Mouse (Mus musculus) midbrain, embryonic 10.5 days (tissue): ENCODE results near the gene Lhx2. TPM values are rescaled to one million over a fixed set of nuclear protein-coding genes. Genes with fewer than 3 reads are reported as not detected.

ENCODE experiments used
- DNase-seq: peaks from one replicate; pipeline ENCODE4 v3.0.0-alpha.2; 2017; ENCODE audit warnings: low spot score
- H3K27ac ChIP-seq: fragments of 300-500 bp; sonication (generic); replicated peaks from 2 replicates; pipeline ENCODE4 v1.5.1; 2016; ENCODE audit warnings: mild to moderate bottlenecking
- H3K27me3 ChIP-seq: fragments of 300-500 bp; sonication (generic); 2 replicates; pipeline ENCODE4 v1.6.1; 2016; ENCODE audit warnings: low read depth, mild to moderate bottlenecking; ENCODE audit not compliant: poor library complexity, severe bottlenecking
- H3K36me3 ChIP-seq: fragments of 300-500 bp; sonication (generic); 2 replicates; pipeline ENCODE4 v1.6.1; 2016; ENCODE audit warnings: mild to moderate bottlenecking, moderate library complexity
- H3K4me1 ChIP-seq: fragments of 300-500 bp; sonication (generic); 2 replicates; pipeline ENCODE4 v1.6.1; 2016
- H3K4me3 ChIP-seq: fragments of 300-500 bp; sonication (generic); 2 replicates; pipeline ENCODE4 v1.5.1; 2016; ENCODE audit warnings: mild to moderate bottlenecking, moderate library complexity
- H3K9me3 ChIP-seq: fragments of 300-500 bp; sonication (generic); replicated peaks from 2 replicates; pipeline ENCODE4 v1.6.1; 2016; ENCODE audit warnings: mild to moderate bottlenecking
- WGBS: fragments of 180-500 bp; shearing (Covaris S2); methylation state at CpG from one replicate; pipeline ENCODE4 v1.1.7; 2016; 5-methylcytosine and 5-hydroxymethylcytosine counted together
- polyA plus RNA-seq: library from polyadenylated mRNA; unstranded; fragments of >200 nt; fragmentation: Nextera tagmentation; extraction: Ambion mirVana; gene quantifications from 2 replicates; pipeline ENCODE4 v1.2.1, GENCODE M21; 2016

Gene Lhx2
- 23.3 and 29.0 TPM in 2 replicates for polyA plus RNA-seq

- WGBS: 2% methylated on average over 88 of the region's 92 CpGs
- H3K27ac ChIP-seq: peak within 1 kb of the TSS; percentile 86
Observed at GRCm38 (mm10) chr2:38338990-38339909, at the start of gene Lhx2. Lhx2 (plus strand) TSS chr2:38339281.

GRCm38 (mm10) chr2:38291526-38291925 lies 47.6 kb upstream of the Lhx2 start:
- 89% methylated on average over 1 of the region's 1 CpGs for WGBS
- Histone ChIP-seq H3K9me3 (no peaks in the 10 kb centered on the region), H3K4me3 (no peak overlapping the region), H3K36me3 (no peaks in the 10 kb centered on the region), H3K27me3 (peaks cover 25% of the 10 kb centered on the region), H3K27ac (no peak overlapping the region), H3K4me1 (peaks cover 13% of the 10 kb centered on the region)
- DNase-seq: no peak

More at GRCm38 (mm10) chr2:38338990-38339909, at the start of gene Lhx2:
- Histone ChIP-seq H3K27me3 (peaks cover 100% of the 10 kb centered on the region), H3K9me3 (no peaks in the 10 kb centered on the region), H3K36me3 (no peaks in the 10 kb centered on the region), H3K4me1 (peaks cover 32% of the 10 kb centered on the region), H3K4me3 (peak within 1 kb of the TSS; percentile 56)
- peak; percentile 61 for DNase-seq

DNA sequence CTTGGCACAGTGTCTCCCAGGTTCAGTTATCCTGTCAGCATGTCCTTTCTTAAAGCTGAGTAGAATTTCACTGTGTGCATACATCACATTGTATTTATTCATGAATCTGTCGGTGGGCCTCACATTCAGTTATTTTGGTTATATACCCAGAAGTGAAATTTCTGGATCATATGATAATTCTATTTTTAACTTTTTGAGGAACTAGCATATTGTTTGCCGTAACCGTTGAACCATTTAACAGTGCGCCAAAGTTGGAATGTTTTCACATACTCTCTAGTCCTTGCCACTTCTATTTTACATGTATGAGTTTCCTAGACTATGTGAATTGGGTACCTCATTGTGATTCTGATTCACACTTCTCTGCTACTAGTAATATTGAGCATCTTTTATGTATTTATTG lies 43.1 kb upstream of the Lhx2 start:
- no peaks in the 10 kb centered on the region for H3K4me1 ChIP-seq
- H3K27me3 ChIP-seq: peaks cover 15% of the 10 kb centered on the region
- no peak overlapping the region for H3K27ac ChIP-seq
- no peak for DNase-seq
- WGBS: 93% methylated on average over 4 of the region's 4 CpGs
- no peak overlapping the region for H3K4me3 ChIP-seq
- H3K9me3 ChIP-seq: no peaks in the 10 kb centered on the region
- no peaks in the 10 kb centered on the region for H3K36me3 ChIP-seq

DNA sequence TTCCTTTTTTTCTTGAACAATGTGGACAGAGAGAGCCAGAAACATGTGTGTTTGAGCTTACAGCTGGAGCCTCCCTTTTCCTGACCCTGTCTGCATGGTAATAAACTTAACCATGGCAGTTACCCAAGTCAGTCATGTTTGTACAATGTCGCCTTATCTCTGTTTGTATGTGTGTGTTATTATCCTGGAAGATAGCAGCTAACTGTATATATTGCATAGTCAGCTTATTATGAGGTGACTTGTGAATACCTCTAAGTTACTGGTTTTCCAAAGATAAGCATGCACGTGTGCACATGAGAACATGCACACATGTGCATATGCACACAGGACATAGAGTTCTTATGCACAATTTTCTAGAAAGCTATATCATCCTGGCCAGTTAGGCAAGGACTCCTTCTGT lies 38.1 kb upstream of the Lhx2 start:
- H3K27ac ChIP-seq: no peak overlapping the region
- H3K27me3 ChIP-seq: peaks cover 42% of the 10 kb centered on the region
- no peaks in the 10 kb centered on the region for H3K4me1 ChIP-seq
- no peaks in the 10 kb centered on the region for H3K36me3 ChIP-seq
- H3K4me3 ChIP-seq: no peak overlapping the region
- 93% methylated on average over 2 of the region's 2 CpGs for WGBS
- H3K9me3 ChIP-seq: no peaks in the 10 kb centered on the region
- DNase-seq: no peak

DNA sequence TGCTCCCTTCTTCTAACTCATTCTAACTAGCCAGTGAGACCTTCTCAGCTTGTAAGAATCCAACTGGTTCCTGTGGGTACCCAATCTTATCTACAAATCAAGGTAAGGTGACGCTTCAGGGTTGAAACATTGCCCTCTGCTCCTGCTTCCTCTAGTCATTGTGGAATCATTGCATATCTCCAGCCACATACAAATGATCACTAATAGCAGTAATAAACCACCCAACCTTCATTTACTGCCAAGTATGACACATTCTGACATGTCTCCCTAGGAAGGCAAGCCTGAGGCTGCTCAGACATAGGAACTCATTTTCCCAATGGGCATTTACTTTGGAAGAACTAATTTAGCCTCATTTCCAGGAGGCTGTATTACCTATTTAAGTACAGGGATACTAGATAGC lies 33.9 kb upstream of the Lhx2 start:
- Histone ChIP-seq H3K36me3 (no peaks in the 10 kb centered on the region), H3K27ac (no peak overlapping the region), H3K4me3 (no peak overlapping the region), H3K9me3 (no peaks in the 10 kb centered on the region), H3K4me1 (no peaks in the 10 kb centered on the region), H3K27me3 (peaks cover 45% of the 10 kb centered on the region)
- 91% methylated on average over 1 of the region's 1 CpGs for WGBS
- no peak for DNase-seq

GRCm38 (mm10) chr2:38312921-38313320 lies 26.2 kb upstream of the Lhx2 start:
- WGBS: 44% methylated on average over 3 of the region's 3 CpGs

DNA sequence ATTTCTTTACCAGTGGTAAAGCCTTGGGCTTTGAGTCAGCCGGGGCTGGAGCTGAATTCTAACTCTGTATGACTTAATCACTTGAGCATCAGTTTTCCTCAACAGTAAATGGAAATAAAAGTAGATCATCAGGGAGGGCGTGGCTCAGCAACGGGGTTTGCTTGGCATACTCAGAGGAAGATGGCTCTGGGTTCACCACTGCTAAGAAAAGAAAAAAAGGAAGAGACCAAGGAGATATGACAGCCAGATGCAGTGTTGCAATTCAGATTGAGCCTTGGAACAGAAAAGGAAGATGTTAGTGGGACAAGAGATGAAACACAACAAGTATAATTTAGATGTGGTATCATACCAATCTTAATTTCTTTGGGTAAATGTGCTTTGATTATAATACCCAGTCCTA lies 25.7 kb upstream of the Lhx2 start:
- Histone ChIP-seq H3K36me3 (no peaks in the 10 kb centered on the region), H3K27me3 (peaks cover 36% of the 10 kb centered on the region), H3K9me3 (no peaks in the 10 kb centered on the region), H3K4me1 (no peaks in the 10 kb centered on the region), H3K4me3 (no peak overlapping the region), H3K27ac (no peak overlapping the region)
- DNase-seq: no peak
- 50% methylated on average over 3 of the region's 3 CpGs for WGBS

More at GRCm38 (mm10) chr2:38312921-38313320, 26.2 kb upstream of the Lhx2 start:
- H3K27ac ChIP-seq: no peak overlapping the region
- H3K4me1 ChIP-seq: no peaks in the 10 kb centered on the region
- H3K4me3 ChIP-seq: no peak overlapping the region
- H3K27me3 ChIP-seq: peaks cover 36% of the 10 kb centered on the region
- no peaks in the 10 kb centered on the region for H3K36me3 ChIP-seq
- H3K9me3 ChIP-seq: no peaks in the 10 kb centered on the region
- no peak for DNase-seq

DNA sequence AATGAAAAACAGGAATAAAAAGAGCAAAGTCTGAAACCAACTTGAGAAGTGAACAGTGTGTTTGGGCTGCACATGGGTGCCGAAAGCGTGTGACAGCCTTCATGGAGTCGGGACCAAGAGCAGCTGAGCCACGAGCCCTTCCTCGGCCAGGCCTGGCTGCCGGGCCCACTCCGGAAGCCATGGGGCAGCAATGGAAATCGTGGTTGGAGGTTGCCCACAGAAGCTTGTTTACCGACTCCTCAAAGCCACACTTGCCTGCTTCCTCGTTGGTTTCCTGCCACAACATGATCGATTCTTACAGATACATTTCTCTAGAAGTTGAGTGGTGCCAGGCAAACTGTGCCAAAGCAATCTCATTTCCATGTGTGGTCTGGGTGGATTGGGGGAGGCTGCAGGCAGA lies 20.0 kb upstream of the Lhx2 start:
- no peak for DNase-seq
- H3K9me3 ChIP-seq: no peaks in the 10 kb centered on the region
- H3K4me1 ChIP-seq: no peaks in the 10 kb centered on the region
- no peaks in the 10 kb centered on the region for H3K36me3 ChIP-seq
- WGBS: 90% methylated on average over 11 of the region's 11 CpGs
- H3K4me3 ChIP-seq: no peak overlapping the region
- peaks cover 49% of the 10 kb centered on the region for H3K27me3 ChIP-seq
- H3K27ac ChIP-seq: no peak overlapping the region

GRCm38 (mm10) chr2:38320911-38321310 lies 18.2 kb upstream of the Lhx2 start:
- WGBS: 75% methylated on average over 4 of the region's 4 CpGs
- H3K4me1 ChIP-seq: no peaks in the 10 kb centered on the region
- no peak overlapping the region for H3K27ac ChIP-seq
- no peak overlapping the region for H3K4me3 ChIP-seq
- H3K9me3 ChIP-seq: no peaks in the 10 kb centered on the region
- H3K36me3 ChIP-seq: no peaks in the 10 kb centered on the region
- peaks cover 59% of the 10 kb centered on the region for H3K27me3 ChIP-seq
- no peak for DNase-seq

DNA sequence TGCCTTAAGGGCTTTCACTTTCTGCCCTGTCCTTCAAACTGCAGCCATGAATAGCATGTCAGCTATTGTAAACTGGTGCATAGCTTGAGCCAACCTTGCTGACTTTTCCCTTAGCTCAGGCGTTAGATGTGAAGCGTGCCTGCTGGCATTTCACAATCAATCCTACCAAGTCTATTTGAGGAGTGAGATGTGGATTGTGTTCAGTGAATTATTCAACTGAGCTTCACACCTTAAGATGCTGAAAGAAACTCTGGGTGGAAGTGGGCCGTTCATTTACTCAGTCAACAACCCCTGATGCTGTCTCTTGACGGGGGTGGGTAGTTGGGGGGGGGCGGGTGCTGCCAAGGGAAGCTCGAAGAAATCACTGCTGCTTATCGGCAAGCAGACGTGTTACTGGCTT lies 15.7 kb upstream of the Lhx2 start:
- 78% methylated on average over 8 of the region's 8 CpGs for WGBS
- Histone ChIP-seq H3K36me3 (no peaks in the 10 kb centered on the region), H3K4me1 (no peaks in the 10 kb centered on the region), H3K27me3 (peaks cover 71% of the 10 kb centered on the region), H3K27ac (no peak overlapping the region), H3K9me3 (no peaks in the 10 kb centered on the region), H3K4me3 (no peak overlapping the region)
- no peak for DNase-seq

- Histone ChIP-seq H3K4me1 (no peaks in the 10 kb centered on the region), H3K36me3 (no peaks in the 10 kb centered on the region), H3K27me3 (peaks cover 81% of the 10 kb centered on the region), H3K9me3 (no peaks in the 10 kb centered on the region), H3K27ac (no peak overlapping the region), H3K4me3 (no peak overlapping the region)
- 73% methylated on average over 1 of the region's 1 CpGs for WGBS
- DNase-seq: no peak
Observed at GRCm38 (mm10) chr2:38326671-38327070, 12.4 kb upstream of the Lhx2 start.

- H3K4me1 ChIP-seq: peaks cover 10% of the 10 kb centered on the region
- no peak overlapping the region for H3K4me3 ChIP-seq
- H3K27ac ChIP-seq: no peak overlapping the region
- H3K9me3 ChIP-seq: no peaks in the 10 kb centered on the region
- 30% methylated on average over 7 of the region's 7 CpGs for WGBS
- peak; percentile 16 for DNase-seq
- no peaks in the 10 kb centered on the region for H3K36me3 ChIP-seq
- peaks cover 88% of the 10 kb centered on the region for H3K27me3 ChIP-seq
Observed at GRCm38 (mm10) chr2:38333586-38334119, 5.4 kb upstream of the Lhx2 start.

DNA sequence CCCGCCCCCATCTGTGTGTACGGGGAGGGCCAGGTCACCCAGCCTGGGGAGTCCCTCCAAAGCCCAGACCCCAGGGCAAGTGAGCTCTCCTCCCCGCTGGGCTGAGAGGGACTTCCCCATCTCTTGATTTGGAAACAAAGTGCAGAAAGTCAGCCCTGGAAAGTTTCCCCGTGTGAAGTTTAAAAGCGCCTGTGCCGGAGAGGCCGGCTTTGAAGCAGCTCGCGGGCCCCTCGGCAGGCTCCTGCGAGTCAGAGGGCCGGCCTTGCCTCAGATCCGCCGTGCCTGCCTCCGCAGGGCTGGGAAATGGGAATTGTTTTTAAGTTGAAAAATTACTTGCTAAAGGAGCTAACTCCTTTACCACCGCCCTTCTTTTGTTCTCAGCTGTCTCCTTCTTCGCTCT lies 2.5 kb upstream of the Lhx2 start:
- Histone ChIP-seq H3K9me3 (no peaks in the 10 kb centered on the region), H3K4me1 (peaks cover 32% of the 10 kb centered on the region), H3K4me3 (peak overlapping the region; percentile 36), H3K27me3 (peaks cover 98% of the 10 kb centered on the region), H3K27ac (0 out of 2 replicates have a peak overlapping the region, but pooled peaks have one; percentile 9), H3K36me3 (no peaks in the 10 kb centered on the region)
- under 1% methylated on average over 17 of the region's 17 CpGs for WGBS
- DNase-seq: peak; percentile 66
